Mouse (Mus musculus): ENCODE data around the gene Nanp. TPM values are rescaled to one million over a fixed set of nuclear protein-coding genes. Genes with fewer than 3 reads are reported as not detected.

Gene Nanp
- polyA plus RNA-seq (2012; rRNA removed), result 8.4 and 18.7 TPM in 2 replicates

GRCm38 (mm10) chr2:151039232-151039695 lies at the start of gene Nanp, which contains the start of gene Ninl:
Gene Nanp, minus strand, starts transcription at chr2:151039398.
Gene Ninl, minus strand, starts transcription at chr2:151039382.

Other genes starting within 250 kb of the Nanp start
- 26.1 and 37.0 TPM in 2 replicates for gene Abhd12, start 134.7 kb downstream of the Nanp start, polyA plus RNA-seq (2012; rRNA removed)
- gene Gins1, start 134.0 kb downstream of the Nanp start, polyA plus RNA-seq (2012; rRNA removed), result 56.4 and 64.6 TPM in 2 replicates
- gene Ninl, start within 50 bp of the Nanp start, polyA plus RNA-seq (2012; rRNA removed), result 25.2 and 47.1 TPM in 2 replicates
- not detected in 2 replicates for gene Gm14151, start 53.0 kb upstream of the Nanp start, polyA plus RNA-seq (2012; rRNA removed)
- not detected in 2 replicates for gene Gm14147, start 58.8 kb upstream of the Nanp start, polyA plus RNA-seq (2012; rRNA removed)

All from central nervous system, embryonic 11.5 days (tissue).